Mouse (Mus musculus) embryonic facial prominence, embryonic 11.5 days (tissue): ENCODE data around the gene Coq10b. TPM values are rescaled to one million over a fixed set of nuclear protein-coding genes. Genes with fewer than 3 reads are reported as not detected.

Source experiments
- ATAC-seq: fragments of 200-750 bp; cut with Nextera tagmentation; replicated peaks from 2 replicates; pipeline ENCODE4 v1.8.0; 2017; ENCODE audit warnings: low read depth; ENCODE audit not compliant: insufficient number of reproducible peaks, low FRiP score, low TSS enrichment
- DNase-seq: peaks from one replicate; pipeline ENCODE4 v3.0.0-alpha.2; 2015; ENCODE audit warnings: low spot score
- H3K27ac ChIP-seq: fragments of 300-500 bp; sonication (generic); replicated peaks from 2 replicates; pipeline ENCODE4 v1.5.1; 2014; ENCODE audit warnings: mild to moderate bottlenecking, low read depth, low read length, control low read depth
- H3K27me3 ChIP-seq: fragments of 300-500 bp; sonication (generic); 2 replicates; pipeline ENCODE4 v1.6.1; 2014; ENCODE audit warnings: mild to moderate bottlenecking, low read length, moderate library complexity, mixed read lengths; ENCODE audit not compliant: control insufficient read depth, insufficient read depth
- H3K36me3 ChIP-seq: fragments of 300-500 bp; sonication (generic); replicated peaks from 2 replicates; pipeline ENCODE4 v1.6.1; 2014; ENCODE audit warnings: low read depth, mild to moderate bottlenecking, low read length, moderate library complexity, mixed read lengths; ENCODE audit not compliant: control insufficient read depth, insufficient read depth
- H3K4me1 ChIP-seq: fragments of 300-500 bp; sonication (generic); 2 replicates; pipeline ENCODE4 v1.6.1; 2014; ENCODE audit warnings: low read length, mixed read lengths; ENCODE audit not compliant: control insufficient read depth, insufficient read depth
- H3K4me2 ChIP-seq: fragments of 300-500 bp; sonication (generic); 2 replicates; pipeline ENCODE4 v1.6.1; 2014; ENCODE audit warnings: low read depth, mild to moderate bottlenecking, control low read depth, low read length, moderate library complexity
- H3K4me3 ChIP-seq: fragments of 300-500 bp; sonication (generic); 2 replicates; pipeline ENCODE4 v1.5.1; 2014; ENCODE audit warnings: low read depth, low read length, control low read depth
- H3K9ac ChIP-seq: fragments of 300-500 bp; sonication (generic); replicated peaks from 2 replicates; pipeline ENCODE4 v1.6.1; 2014; ENCODE audit warnings: mild to moderate bottlenecking, control low read depth, low read length
- H3K9me3 ChIP-seq: fragments of 300-500 bp; sonication (generic); replicated peaks from 2 replicates; pipeline ENCODE4 v1.6.1; 2016; ENCODE audit warnings: mild to moderate bottlenecking, low read length, inconsistent platforms, mixed read lengths; ENCODE audit not compliant: control insufficient read depth
- WGBS: fragments of 180-500 bp; shearing (Covaris S2); extraction: QIAGEN DNeasy Blood & Tissue Kit; methylation state at CpG from one replicate; pipeline ENCODE4 v1.1.7; 2014; 5-methylcytosine and 5-hydroxymethylcytosine counted together
- polyA plus RNA-seq: library from polyadenylated mRNA; unstranded; fragments of >200 nt; fragmentation: Nextera tagmentation; extraction: Ambion mirVana; gene quantifications from 2 replicates; pipeline ENCODE4 v1.2.1, GENCODE M21; 2014

Gene Coq10b
- polyA plus RNA-seq, 1 experiment from 2014 or later: 27.7 TPM

DNA sequence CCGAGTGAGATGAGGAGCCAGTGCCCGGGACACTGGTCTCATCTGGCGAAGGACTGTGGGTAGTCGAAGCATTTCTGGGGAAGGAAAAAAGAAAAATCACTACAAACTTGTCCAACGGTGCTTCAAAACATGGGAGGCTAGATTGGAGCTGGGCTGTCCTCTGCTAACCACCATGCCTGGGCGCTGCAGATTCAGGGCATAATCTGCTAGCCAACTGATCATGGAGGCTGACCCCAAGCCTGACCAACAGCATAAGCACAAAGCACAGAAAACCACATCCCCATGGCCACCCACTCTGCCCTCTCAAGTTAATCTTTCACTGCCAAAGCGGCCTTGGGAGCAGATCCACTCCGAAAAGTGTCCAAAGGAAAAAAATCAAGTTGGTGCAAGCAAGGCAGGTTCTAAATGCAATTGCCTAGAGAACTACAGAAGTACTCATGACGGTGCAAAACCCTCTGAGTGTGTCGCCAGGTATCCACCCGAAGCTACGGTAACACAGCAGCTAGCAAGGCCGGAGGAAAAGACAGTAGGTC is 34.4 kb downstream of the Coq10b start:
- Histone ChIP-seq H3K27ac (peak overlapping the region; percentile 93), H3K27me3 (no peaks in the 10 kb centered on the region), H3K4me3 (peak overlapping the region; percentile 90), H3K9ac (peak overlapping the region; percentile 94), H3K4me2 (peak overlapping the region; percentile 78), H3K9me3 (no peaks in the 10 kb centered on the region), H3K36me3 (peaks cover 12% of the 10 kb centered on the region), H3K4me1 (no peaks in the 10 kb centered on the region)
- under 1% methylated on average over 13 of the region's 13 CpGs for WGBS
- DNase-seq: peak; percentile 13
- ATAC-seq: no peak

DNA sequence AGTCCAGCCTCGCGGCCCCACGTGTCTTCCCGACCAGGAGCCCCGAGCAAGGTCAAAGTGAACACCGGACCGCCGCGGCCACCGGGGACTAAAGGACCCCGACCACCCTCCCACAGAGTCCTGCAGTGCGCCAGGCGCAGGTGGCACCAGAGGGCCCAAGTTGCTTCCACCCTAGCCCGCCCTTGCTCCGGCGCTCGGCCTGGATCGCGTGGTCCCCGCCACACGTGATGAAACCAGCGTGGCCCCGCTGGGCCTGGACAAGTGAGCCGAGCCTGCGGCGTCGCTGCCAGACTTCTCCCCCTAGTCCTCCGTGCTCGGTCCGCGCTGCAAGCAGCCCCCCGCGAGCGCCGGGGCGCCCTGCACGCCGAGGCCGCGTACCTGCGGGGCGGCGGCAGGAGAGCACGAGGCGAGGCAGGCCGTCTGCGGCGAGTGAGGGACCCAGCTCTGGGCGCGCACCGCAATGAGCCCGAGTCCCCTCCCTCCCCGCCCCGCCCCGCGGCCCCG is 34.9 kb downstream of the Coq10b start:
- peak; percentile 83 for ATAC-seq
- Histone ChIP-seq H3K36me3 (peaks cover 8% of the 10 kb centered on the region), H3K4me3 (peak overlapping the region; percentile 90), H3K9ac (peak overlapping the region; percentile 94), H3K27ac (peak overlapping the region; percentile 93), H3K9me3 (no peaks in the 10 kb centered on the region), H3K27me3 (no peaks in the 10 kb centered on the region), H3K4me2 (peak overlapping the region; percentile 78), H3K4me1 (no peaks in the 10 kb centered on the region)
- no peak for DNase-seq
- WGBS: under 1% methylated on average over 45 of the region's 57 CpGs

DNA sequence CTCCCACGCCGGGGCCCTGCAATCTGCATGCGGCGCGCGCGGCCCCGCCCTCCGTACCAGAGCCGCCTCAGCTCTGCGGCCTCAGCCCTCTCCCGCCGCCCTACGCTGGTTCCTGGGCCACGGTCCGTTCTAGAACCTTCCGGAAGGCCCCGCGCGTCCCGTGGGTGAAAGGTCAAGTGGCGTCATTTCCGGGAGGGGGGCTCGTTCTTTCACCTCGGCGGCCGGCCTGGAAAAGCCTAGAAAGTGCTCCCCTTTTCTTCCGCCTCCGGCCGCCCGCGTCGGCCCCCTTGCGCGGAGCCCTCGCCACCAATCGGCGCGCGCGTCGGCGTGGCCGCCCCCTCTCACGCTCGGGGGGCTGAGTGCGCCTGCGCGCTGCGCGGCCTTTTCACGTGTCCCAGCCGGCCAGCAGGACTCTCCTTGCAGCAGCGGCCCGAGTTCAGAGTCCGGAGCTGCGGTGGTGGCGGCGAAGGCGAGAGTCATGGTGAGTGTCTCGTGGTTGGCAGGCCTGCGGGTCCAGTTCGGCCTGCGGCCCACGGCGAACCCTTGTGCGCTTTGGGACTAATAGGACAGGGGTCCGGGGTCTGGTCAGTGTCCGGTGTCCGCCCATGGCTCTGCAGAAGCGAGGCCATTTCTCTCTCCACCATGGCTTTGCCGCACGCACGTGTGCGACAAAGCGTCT is 35.5 kb downstream of the Coq10b start, which contains the start of the genes Hspe1 and Hspd1:
Gene Hspe1, plus strand, starts transcription at position 201 of the 679 bp plus-strand sequence.
Gene Hspd1, minus strand, starts transcription at position 312 of the 679 bp plus-strand sequence.
- under 1% methylated on average over 56 of the region's 76 CpGs for WGBS
- peak; percentile 99 for DNase-seq
- Histone ChIP-seq H3K4me3 (peak within 1 kb of the TSS; percentile 90), H3K4me1 (no peaks in the 10 kb centered on the region), H3K4me2 (peak within 1 kb of the TSS; percentile 78), H3K9ac (peak within 1 kb of the TSS; percentile 94), H3K27ac (peak within 1 kb of the TSS; percentile 93), H3K27me3 (no peaks in the 10 kb centered on the region), H3K9me3 (no peaks in the 10 kb centered on the region), H3K36me3 (peaks cover 5% of the 10 kb centered on the region)
- ATAC-seq: peak; percentile 95

DNA sequence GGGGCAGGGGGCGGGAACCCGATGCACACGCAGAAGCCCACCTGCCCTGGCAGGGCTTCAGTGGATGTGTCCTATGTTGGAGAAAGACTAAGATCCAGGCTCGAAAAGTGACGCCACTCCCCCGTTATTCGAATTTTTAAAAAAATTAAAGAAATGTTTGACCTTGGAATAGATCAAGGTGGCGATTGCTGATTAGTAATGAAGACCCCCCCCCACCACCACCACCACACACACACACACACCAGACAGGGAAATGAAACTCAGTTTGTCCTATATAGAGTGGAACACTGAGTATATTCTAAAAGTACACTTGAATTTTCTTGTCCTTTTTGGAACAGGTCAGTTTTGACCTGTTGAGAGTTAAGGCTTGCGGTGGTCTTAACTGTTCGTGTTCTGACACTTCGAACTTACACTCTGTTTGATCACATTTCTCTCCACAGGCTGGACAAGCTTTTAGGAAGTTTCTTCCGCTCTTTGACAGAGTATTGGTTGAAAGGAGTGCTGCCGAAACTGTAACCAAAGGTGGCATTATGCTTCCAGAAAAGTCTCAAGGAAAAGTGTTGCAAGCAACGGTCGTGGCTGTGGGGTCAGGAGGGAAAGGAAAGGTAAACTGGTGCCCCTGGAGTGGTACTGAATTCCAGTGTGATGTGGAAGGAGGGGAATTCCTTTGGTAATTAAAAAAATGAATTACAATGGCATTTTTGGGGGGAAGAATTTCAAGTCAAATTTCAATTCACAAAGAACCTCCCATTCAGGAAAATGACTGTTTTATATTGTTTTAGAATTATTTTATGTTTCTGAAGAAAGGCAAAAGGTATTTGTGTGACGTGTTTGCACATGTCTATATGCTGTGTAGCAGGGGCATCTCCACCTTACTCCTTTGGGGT is 36.3 kb downstream of the Coq10b start:
- peak overlapping the region; percentile 94 for H3K9ac ChIP-seq
- peak overlapping the region; percentile 93 for H3K27ac ChIP-seq
- peak overlapping the region; percentile 73 for H3K4me2 ChIP-seq
- DNase-seq (no peak), ATAC-seq (no peak)
- peak overlapping the region; percentile 90 for H3K4me3 ChIP-seq
- H3K9me3 ChIP-seq: no peaks in the 10 kb centered on the region
- WGBS: 7% methylated on average over 16 of the region's 16 CpGs
- no peaks in the 10 kb centered on the region for H3K4me1 ChIP-seq
- H3K27me3 ChIP-seq: no peaks in the 10 kb centered on the region
- no peaks in the 10 kb centered on the region; the same call in none of the 2 replicates for H3K36me3 ChIP-seq

DNA sequence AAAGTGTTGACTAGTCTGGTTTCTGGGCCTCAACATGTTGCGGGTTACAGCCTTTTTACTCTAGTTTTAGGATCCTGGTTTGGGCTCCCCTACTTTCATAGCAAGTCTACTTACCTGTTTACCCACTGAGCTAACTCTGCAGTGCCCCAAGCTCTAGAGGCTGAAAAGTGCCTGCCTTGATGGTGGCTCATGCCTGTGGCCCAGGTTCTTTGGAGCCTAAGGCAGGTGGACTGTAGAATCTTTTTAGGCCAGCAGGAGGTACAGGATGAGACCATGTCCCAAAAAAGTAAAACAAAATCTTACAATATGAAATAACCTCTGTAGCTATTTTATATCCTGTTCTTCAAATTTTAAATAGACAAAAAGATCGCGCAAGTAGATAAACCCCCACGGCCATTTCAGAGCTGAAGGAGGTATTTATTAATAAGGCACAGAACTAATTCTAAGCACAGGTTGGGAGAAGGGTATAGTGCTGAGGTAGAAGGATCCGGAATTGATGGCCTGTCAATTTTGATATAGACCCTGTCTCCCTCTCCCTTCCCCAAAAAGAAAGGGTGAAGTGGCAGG is 37.0 kb downstream of the Coq10b start:
- Histone ChIP-seq H3K4me1 (no peaks in the 10 kb centered on the region), H3K4me3 (peak overlapping the region; percentile 90), H3K36me3 (no peaks in the 10 kb centered on the region; the same call in 1 of the 2 replicates), H3K27ac (no peak overlapping the region), H3K9me3 (no peaks in the 10 kb centered on the region), H3K9ac (no peak overlapping the region), H3K27me3 (no peaks in the 10 kb centered on the region), H3K4me2 (peak overlapping the region; percentile 73; the same call in 1 of the 2 replicates)
- DNase-seq (no peak), ATAC-seq (no peak)
- 87% methylated on average over 5 of the region's 5 CpGs for WGBS

DNA sequence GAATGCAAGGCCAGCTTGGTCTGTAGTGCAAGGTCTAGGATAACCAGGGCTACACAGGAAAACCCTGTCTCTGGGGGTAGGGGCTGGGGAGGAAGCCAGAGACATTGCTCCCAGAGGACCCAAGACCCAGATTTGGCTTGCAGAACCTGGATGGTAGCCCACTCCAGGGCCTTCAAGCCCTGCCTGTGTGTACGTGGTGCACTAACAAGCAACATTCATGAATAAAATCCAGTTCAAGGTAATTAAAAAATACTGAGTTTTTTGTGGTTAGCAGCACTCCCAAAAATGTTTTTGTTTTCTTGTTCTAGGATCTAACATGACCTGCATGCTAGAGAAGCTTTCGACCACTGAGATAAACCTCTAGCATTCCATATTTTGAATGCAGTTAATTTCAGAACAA is 39.5 kb downstream of the Coq10b start:
- Histone ChIP-seq H3K9ac (no peak overlapping the region), H3K4me1 (no peaks in the 10 kb centered on the region), H3K9me3 (no peaks in the 10 kb centered on the region), H3K27ac (no peak overlapping the region), H3K27me3 (no peaks in the 10 kb centered on the region), H3K4me2 (no peak overlapping the region), H3K36me3 (no peaks in the 10 kb centered on the region; the same call in 1 of the 2 replicates), H3K4me3 (no peak overlapping the region)
- ATAC-seq (no peak), DNase-seq (no peak)
- WGBS: 90% methylated on average over 2 of the region's 2 CpGs

DNA sequence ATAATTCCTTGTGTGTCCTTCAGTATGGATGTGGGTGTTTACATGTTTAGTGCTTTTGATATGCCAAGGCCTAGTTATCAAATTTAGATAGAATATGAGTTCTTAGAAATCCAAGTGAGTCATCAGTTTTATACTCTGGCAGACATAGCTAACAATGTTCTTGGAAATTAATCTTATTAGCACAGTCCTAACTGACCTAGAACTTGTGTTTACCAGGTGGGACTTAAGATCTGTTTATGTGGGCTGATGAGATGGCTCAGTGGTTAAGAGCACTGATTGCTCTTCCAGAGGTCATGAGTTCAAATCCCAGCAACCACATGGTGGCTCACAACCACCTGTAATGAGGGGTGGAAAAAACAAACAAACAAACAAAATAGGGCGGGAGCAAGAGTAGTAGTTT is 39.9 kb downstream of the Coq10b start:
- DNase-seq (no peak), ATAC-seq (no peak)
- H3K9me3 ChIP-seq: no peaks in the 10 kb centered on the region
- H3K4me1 ChIP-seq: no peaks in the 10 kb centered on the region
- H3K4me3 ChIP-seq: no peak overlapping the region
- H3K27me3 ChIP-seq: no peaks in the 10 kb centered on the region
- no peak overlapping the region for H3K9ac ChIP-seq
- H3K4me2 ChIP-seq: no peak overlapping the region
- 71% methylated on average over 1 of the region's 1 CpGs for WGBS
- no peaks in the 10 kb centered on the region; the same call in 1 of the 2 replicates for H3K36me3 ChIP-seq
- no peak overlapping the region for H3K27ac ChIP-seq
